Mouse (Mus musculus) CH12.LX (cell line): ENCODE data around the gene Dmd. TPM values are rescaled to one million over a fixed set of nuclear protein-coding genes. Genes with fewer than 3 reads are reported as not detected.

ENCODE experiments used
- DNase-seq: peaks from one replicate; pipeline ENCODE4 v3.0.0-alpha.2; 2013; ENCODE audit errors: extremely low read depth
- H3K27ac ChIP-seq: 2 replicates; pipeline ENCODE4 v1.5.1; 2012; ENCODE audit warnings: low read depth, mild to moderate bottlenecking, control low read depth, moderate library complexity; ENCODE audit not compliant: insufficient read depth
- H3K27me3 ChIP-seq: replicated peaks from 2 replicates; pipeline ENCODE3; 2012; ENCODE audit warnings: inconsistent platforms
- H3K36me3 ChIP-seq, 2 experiments: replicated peaks in 1 of 2; 2 replicates each; pipeline versions ENCODE3 to v1.6.1; 2012; ENCODE audit warnings: inconsistent platforms in 1 of 2, low read length in 1 of 2, mild to moderate bottlenecking in 1 of 2, mixed read lengths in 1 of 2, moderate library complexity in 1 of 2; ENCODE audit not compliant: control insufficient read depth in 1 of 2, insufficient read depth in 1 of 2
- H3K4me1 ChIP-seq, 2 experiments: 2 replicates each; pipeline ENCODE4 v1.6.1; 2012; ENCODE audit warnings: inconsistent platforms in 1 of 2, moderate library complexity in 1 of 2; ENCODE audit not compliant: insufficient read depth in 2 of 2, control insufficient read depth in 1 of 2
- H3K4me2 ChIP-seq: 2 replicates; pipeline ENCODE4 v1.6.1; 2012; ENCODE audit warnings: low read depth, mild to moderate bottlenecking, control low read depth; ENCODE audit not compliant: poor library complexity, insufficient read depth, severe bottlenecking
- H3K4me3 ChIP-seq, 3 experiments: fragments of 150-350 bp in 1 of 3; sonication (generic) in 1 of 3; replicated peaks in 1 of 3; 2 replicates each; pipeline versions ENCODE3 to v1.5.1; 2011 to 2012; ENCODE audit warnings: low read depth in 2 of 3, low read length in 2 of 3, mild to moderate bottlenecking in 2 of 3, moderate library complexity in 2 of 3, control low read depth in 1 of 3, improper control_type of control experiment in 1 of 3, inconsistent platforms in 1 of 3, mixed read lengths in 1 of 3; ENCODE audit not compliant: poor library complexity in 1 of 3
- H3K79me2 ChIP-seq: replicated peaks from 2 replicates; pipeline ENCODE4 v1.6.1; 2012; ENCODE audit warnings: mild to moderate bottlenecking, moderate library complexity; ENCODE audit not compliant: control insufficient read depth, poor library complexity, insufficient read depth, severe bottlenecking; ENCODE audit errors: extremely low read depth
- H3K9ac ChIP-seq: 2 replicates; pipeline ENCODE4 v1.6.1; 2012; ENCODE audit warnings: low read depth, mild to moderate bottlenecking, control low read depth, moderate library complexity; ENCODE audit not compliant: insufficient read depth
- H3K9me3 ChIP-seq: replicated peaks from 2 replicates; pipeline ENCODE3; 2012; ENCODE audit warnings: low read length, inconsistent platforms, mixed read lengths
- CHD2 ChIP-seq: IDR thresholded peaks from 2 replicates; pipeline ENCODE4 v1.6.1; 2011; ENCODE audit warnings: low read length, improper control_type of control experiment
- ELF1 ChIP-seq: IDR thresholded peaks from 2 replicates; pipeline ENCODE4 v1.6.1; 2014; ENCODE audit warnings: low read depth, mild to moderate bottlenecking, inconsistent platforms, low read length, improper control_type of control experiment
- EP300 ChIP-seq: IDR thresholded peaks from 2 replicates; pipeline ENCODE4 v1.6.1; 2011; ENCODE audit warnings: low read length, improper control_type of control experiment
- ETS1 ChIP-seq: conservative IDR thresholded peaks from 2 replicates; pipeline ENCODE4 v1.6.1; 2012; ENCODE audit warnings: low read depth, mild to moderate bottlenecking, inconsistent platforms, low read length, improper control_type of control experiment, moderate library complexity
- HCFC1 ChIP-seq: IDR thresholded peaks from 2 replicates; pipeline ENCODE4 v1.6.1; 2012; ENCODE audit warnings: low read depth, mild to moderate bottlenecking, inconsistent platforms, low read length, improper control_type of control experiment
- MAX ChIP-seq: IDR thresholded peaks from 2 replicates; pipeline ENCODE4 v1.6.1; 2011; ENCODE audit warnings: low read length, improper control_type of control experiment
- MEF2A ChIP-seq: IDR thresholded peaks from 2 replicates; pipeline ENCODE4 v1.6.1; 2014; ENCODE audit warnings: low read depth, mild to moderate bottlenecking, inconsistent platforms, low read length, improper control_type of control experiment, borderline replicate concordance
- MYC ChIP-seq: IDR thresholded peaks from 2 replicates; pipeline ENCODE4 v1.6.1; 2011; ENCODE audit warnings: low read depth, mild to moderate bottlenecking, improper control_type of control experiment, low read length
- RAD21 ChIP-seq: IDR thresholded peaks from 2 replicates; pipeline ENCODE4 v1.6.1; 2011; ENCODE audit warnings: low read depth, mild to moderate bottlenecking, low read length, improper control_type of control experiment, moderate library complexity
- RCOR1 ChIP-seq: conservative IDR thresholded peaks from 2 replicates; pipeline ENCODE4 v1.6.1; 2012; ENCODE audit warnings: low read depth, mild to moderate bottlenecking, inconsistent platforms, low read length, improper control_type of control experiment
- SIN3A ChIP-seq: IDR thresholded peaks from 2 replicates; pipeline ENCODE4 v1.6.1; 2012; ENCODE audit warnings: low read length, improper control_type of control experiment, inconsistent platforms
- SMC3 ChIP-seq: IDR thresholded peaks from 2 replicates; pipeline ENCODE4 v1.6.1; 2011; ENCODE audit warnings: low read depth, low read length, improper control_type of control experiment
- TBP ChIP-seq: conservative IDR thresholded peaks from 2 replicates; pipeline ENCODE4 v1.6.1; 2011; ENCODE audit warnings: low read depth, low read length, improper control_type of control experiment
- TCF12 ChIP-seq: IDR thresholded peaks from 2 replicates; pipeline ENCODE4 v1.6.1; 2014; ENCODE audit warnings: low read depth, mild to moderate bottlenecking, inconsistent platforms, low read length, improper control_type of control experiment
- ZKSCAN1 ChIP-seq: IDR thresholded peaks from 2 replicates; pipeline ENCODE4 v1.6.1; 2012; ENCODE audit warnings: low read depth, inconsistent platforms, low read length, improper control_type of control experiment, borderline replicate concordance
- ZMIZ1 ChIP-seq: IDR thresholded peaks from 2 replicates; pipeline ENCODE4 v1.6.1; 2012; ENCODE audit warnings: low read depth, mild to moderate bottlenecking, inconsistent platforms, low read length, improper control_type of control experiment
- dilution Hi-C: fragments of 300-500 bp; cut with MboI; formaldehyde crosslinking; loops from 2 replicates; pipeline ENCODE4 v1.14.3; 2020; ENCODE audit warnings: low sequenced_read_pairs; ENCODE audit not compliant: extremely low pct_unique_long_range_greater_than_20kb, extremely low pct_ligation_motif_present
- in situ Hi-C: fragments of 300-500 bp; cut with MboI; formaldehyde crosslinking; loops from 3 replicates; pipeline ENCODE4 v1.14.3; 2019; ENCODE audit warnings: low sequenced_read_pairs, low pct_ligation_motif_present, low pct_unique_long_range_greater_than_20kb, mixed read lengths
- polyA plus RNA-seq: library from polyadenylated mRNA; unstranded; fragments of >175 nt; gene quantifications from 2 replicates; pipeline ENCODE4 v1.2.1, GENCODE M21; 2012; ENCODE audit warnings: low read depth; ENCODE audit not compliant: insufficient read length
- total RNA-seq, 2 experiments: library from RNA; depleted of rRNA; stranded (reverse); fragments of 300-350 nt in 1 of 2; fragments of >200 nt in 1 of 2; gene quantifications; 2 replicates each; pipeline ENCODE4 v1.2.3; 2012 to 2014

Gene Dmd
- total and polyA plus RNA-seq, 3 experiments = 0.81 to 2.7 (median 2.1) TPM

DNA sequence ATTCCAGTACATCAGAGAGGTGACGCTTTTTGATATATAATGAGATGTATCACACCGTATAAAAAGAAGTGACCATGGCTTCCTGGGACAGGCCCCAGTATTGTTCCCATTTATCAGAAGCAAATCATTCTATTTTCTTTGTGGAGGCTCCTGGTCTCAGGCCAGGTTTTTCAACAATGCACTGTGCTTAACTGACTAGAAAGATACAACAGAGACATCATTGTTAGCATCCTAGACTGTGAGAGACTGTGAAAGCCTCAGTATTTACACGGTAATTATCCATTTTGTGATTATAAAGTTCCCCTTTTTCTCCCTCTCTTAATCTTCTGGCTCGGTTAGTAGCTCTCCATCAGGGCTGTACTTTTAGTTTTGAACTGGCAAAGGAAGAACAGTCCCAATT lies 1487.9 kb downstream of the Dmd start:
- Histone ChIP-seq H3K27ac (no peak overlapping the region), H3K4me3 (no peak overlapping the region), H3K4me1 (no peaks in the 10 kb centered on the region), H3K4me2 (no peak overlapping the region), H3K27me3 (no peaks in the 10 kb centered on the region), H3K79me2 (no peaks in the 10 kb centered on the region), H3K9ac (no peak overlapping the region), H3K9me3 (no peaks in the 10 kb centered on the region), H3K36me3 (no peaks in the 10 kb centered on the region)
- DNase-seq = no peak
- no peak for TF ChIP-seq MAX
- in situ Hi-C loops = no loop called here
- dilution Hi-C loops = no loop called here

GRCm38 (mm10) chrX:84442996-84443395 lies 1494.3 kb downstream of the Dmd start:
- H3K79me2 ChIP-seq = no peaks in the 10 kb centered on the region
- H3K36me3 ChIP-seq = no peaks in the 10 kb centered on the region
- H3K4me2 ChIP-seq = no peak overlapping the region
- H3K9me3 ChIP-seq = no peaks in the 10 kb centered on the region
- H3K9ac ChIP-seq = no peak overlapping the region
- no peaks in the 10 kb centered on the region for H3K4me1 ChIP-seq
- no peaks in the 10 kb centered on the region for H3K27me3 ChIP-seq
- dilution Hi-C loops (no loop called here), in situ Hi-C loops (no loop called here)
- H3K27ac ChIP-seq = no peak overlapping the region
- no peak overlapping the region for H3K4me3 ChIP-seq
- DNase-seq = no peak
- TF ChIP-seq SMC3 (no peak), TBP (no peak), RCOR1 (no peak), EP300 (no peak), ETS1 (no peak), HCFC1 (no peak), MYC (no peak), CHD2 (no peak), TCF12 (no peak)
- TF ChIP-seq, all 38 proteins: peak for 0

DNA sequence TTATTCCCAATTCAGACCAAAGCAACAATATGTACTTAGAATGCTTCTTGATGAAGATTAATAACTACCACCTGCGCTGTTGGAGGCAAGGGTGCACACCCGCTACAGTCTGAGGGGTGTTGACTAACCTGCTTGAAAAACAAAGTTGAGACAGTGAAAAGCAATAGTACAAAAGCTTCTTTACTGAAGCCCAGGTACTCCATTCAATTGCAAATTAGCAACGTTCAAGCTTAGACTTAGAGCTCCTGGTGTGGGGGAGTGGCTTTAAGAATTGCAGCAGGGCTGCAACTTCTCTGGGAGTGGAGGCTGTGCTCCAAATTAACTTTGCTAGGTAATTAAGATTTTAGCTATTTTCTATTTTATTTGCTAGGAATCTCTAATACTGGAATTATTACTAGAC lies 1495.3 kb downstream of the Dmd start:
- TF ChIP-seq SIN3A = no peak
- no peak for TF ChIP-seq ZMIZ1
- no peak for TF ChIP-seq TBP
- no peak for TF ChIP-seq ELF1
- no peak for TF ChIP-seq RAD21
- TF ChIP-seq MEF2A = no peak
- no peak for TF ChIP-seq ZKSCAN1
- no peak for TF ChIP-seq TCF12
- no peak for DNase-seq
- Histone ChIP-seq H3K27me3 (no peaks in the 10 kb centered on the region), H3K36me3 (no peaks in the 10 kb centered on the region), H3K79me2 (no peaks in the 10 kb centered on the region), H3K9ac (no peak overlapping the region), H3K4me3 (no peak overlapping the region), H3K4me1 (no peaks in the 10 kb centered on the region), H3K4me2 (no peak overlapping the region), H3K27ac (no peak overlapping the region), H3K9me3 (no peaks in the 10 kb centered on the region)
- dilution Hi-C loops (no loop called here), in situ Hi-C loops (no loop called here)
